Mouse (Mus musculus): ENCODE data around the gene Efcab9.

The Efcab9 gene

GRCm38 (mm10) chr11:32531871-32532764 lies at the start of gene Efcab9:
TSS of gene Efcab9 (minus strand) at chr11:32532081.
- DNase-seq (ENCODE audit: low spot score): no peak

GRCm38 (mm10) chr11:32581031-32581430 lies 49.1 kb upstream of the Efcab9 start:
- DNase-seq (ENCODE audit: low spot score): no peak

DNA sequence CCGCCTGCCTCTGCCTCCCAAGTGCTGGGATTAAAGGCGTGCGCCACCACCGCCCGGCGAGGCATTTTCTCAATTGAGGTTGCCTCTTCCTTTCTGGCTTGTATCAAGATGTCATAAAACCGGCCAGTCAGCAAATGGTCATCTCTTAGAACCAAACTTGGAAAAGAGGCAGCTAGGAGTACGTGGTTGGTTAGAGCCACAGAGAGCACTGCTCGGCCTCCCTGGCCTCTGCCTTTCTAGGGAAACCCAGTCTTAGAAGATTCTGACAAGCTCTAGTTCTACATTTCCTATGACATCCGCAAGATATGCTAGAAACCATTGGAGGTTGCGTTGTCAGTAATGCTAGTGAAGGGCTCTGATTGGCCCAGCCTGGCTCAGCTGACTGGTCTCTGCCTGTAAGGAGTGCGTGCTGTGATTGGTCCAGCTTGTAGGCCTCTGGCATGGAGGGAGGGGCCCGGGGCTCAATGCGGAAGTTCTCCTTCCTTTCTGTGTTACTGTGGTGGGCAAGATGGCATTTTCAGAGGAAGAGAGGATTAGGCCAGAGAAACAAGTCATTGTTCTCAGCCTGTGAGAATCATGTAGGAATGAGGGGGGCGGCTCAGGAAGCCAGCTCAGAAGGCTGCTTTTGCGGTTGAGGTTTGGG lies 48.5 kb upstream of the Efcab9 start:
- peak; percentile 36 for DNase-seq (ENCODE audit: low spot score)

DNA sequence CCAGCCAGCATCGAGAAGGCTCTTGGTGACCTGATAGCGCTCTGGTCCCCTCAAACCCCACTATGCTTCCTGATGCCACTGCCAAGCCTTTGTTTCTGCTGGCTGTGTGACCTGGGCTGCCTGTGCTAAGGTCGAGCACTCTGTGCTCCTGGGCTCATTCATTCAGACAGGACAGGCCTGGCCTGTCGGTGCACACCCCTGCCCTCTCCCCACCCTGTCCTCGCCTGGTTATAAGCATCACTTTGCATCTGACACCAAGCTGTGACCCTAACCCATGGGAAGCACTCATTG lies 44.8 kb upstream of the Efcab9 start:
- DNase-seq (ENCODE audit: low spot score): no peak

DNA sequence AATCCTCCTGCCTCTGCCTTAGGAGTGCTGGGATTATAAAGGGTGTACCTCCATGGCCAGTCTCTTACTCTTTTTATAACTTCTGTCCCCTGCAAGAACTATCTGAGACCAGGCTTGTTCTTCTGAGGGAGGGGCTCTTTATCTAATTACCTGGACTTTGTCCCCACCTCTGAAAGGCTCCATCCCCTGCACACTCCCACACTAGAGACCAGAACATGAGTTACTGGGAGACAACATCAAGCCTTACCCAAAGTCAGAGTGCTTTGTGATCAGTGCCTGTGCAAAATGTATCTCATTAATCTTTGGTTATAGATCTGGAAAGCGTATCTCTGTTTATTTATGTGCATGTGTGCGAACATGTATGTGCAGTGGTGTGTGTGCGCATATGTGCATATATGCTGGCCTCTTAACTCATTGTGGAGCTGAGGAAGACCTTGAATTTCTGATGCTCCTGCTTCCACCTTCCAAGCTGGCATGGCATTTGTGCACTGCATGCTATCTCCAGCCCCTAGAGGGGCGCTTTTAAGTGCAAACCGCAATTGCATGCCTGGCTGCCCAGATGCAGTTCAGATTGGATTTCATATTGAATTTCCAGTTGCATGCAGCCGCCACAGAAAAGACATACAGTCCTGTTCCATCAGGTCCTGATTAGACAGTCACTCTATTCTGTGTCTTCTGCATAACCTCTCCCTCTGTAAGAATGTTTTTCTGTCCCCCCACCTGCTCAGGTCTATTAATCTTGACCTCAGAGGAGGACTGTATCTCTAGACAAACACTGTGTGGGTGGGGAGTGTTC lies 44.3 kb upstream of the Efcab9 start:
- DNase-seq (ENCODE audit: low spot score): no peak

DNA sequence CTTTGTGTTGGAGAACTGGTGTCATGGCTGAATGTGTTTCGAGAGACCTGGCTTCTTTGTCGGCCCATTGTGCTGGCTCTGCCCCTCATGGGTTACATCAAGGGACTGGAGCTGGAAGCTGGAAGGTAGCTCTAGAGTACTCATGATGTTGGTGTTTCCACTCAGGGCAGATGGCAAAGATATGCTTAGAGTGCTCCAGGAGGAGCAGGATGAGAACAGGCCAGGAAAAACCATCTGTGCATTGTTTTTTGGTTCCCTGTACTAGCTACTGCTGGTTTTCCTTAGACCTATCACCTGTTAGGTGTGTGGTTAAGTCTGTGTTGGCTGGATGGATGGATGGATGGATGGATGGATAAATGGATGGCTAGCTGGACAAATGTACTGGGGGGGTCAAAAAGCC lies 41.8 kb upstream of the Efcab9 start:
- no peak for DNase-seq (ENCODE audit: low spot score)

DNA sequence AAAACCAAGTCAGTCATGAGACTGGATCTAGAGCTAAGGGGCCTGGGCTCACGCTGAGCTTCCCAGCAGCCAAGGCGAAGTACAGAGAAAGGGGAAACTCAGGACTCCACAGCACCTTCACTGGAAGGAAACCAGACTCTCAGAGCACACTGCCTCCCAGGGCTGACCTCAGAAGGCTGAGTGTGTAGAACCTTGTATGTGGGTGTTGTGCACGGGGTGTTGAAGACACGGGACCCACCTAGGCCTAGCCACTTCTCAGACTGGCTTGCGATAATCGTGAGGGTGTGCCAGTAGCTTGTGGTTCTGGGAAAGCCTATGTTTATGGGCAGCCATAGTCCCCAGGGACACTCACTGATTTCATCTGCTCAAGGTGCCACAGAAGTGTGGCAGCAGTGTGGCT lies 39.2 kb upstream of the Efcab9 start:
- DNase-seq (ENCODE audit: low spot score): no peak

- DNase-seq (ENCODE audit: low spot score): no peak
Observed at GRCm38 (mm10) chr11:32568637-32569293, 36.9 kb upstream of the Efcab9 start.

GRCm38 (mm10) chr11:32568060-32568459 lies 36.2 kb upstream of the Efcab9 start:
- DNase-seq (ENCODE audit: low spot score): no peak

- no peak for DNase-seq (ENCODE audit: low spot score)
Observed at GRCm38 (mm10) chr11:32567000-32567855, 35.3 kb upstream of the Efcab9 start.

- DNase-seq (ENCODE audit: low spot score): no peak
Observed at GRCm38 (mm10) chr11:32566184-32566583, 34.3 kb upstream of the Efcab9 start.

- DNase-seq (ENCODE audit: low spot score): no peak
Observed at GRCm38 (mm10) chr11:32565088-32565487, 33.2 kb upstream of the Efcab9 start.

DNA sequence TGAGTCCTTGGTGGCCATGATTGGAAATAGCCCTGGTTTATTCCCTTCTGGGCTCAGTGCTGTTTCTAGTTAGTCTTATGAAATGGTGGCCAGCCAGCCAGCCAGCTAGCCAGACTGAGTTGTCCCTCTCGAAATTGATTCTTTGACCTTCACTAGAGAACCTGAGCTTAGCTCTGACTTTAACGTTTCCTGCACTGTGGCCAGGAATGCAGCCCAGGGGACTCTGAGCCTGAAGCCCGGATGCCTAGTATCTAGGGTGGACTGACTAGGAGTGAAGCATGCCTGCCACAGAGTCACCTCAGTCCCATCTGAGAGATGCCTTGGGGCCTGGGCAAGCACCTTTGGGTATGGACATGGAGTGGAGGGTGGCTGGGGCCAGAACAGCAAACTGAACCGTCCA lies 32.7 kb upstream of the Efcab9 start:
- no peak for DNase-seq (ENCODE audit: low spot score)

DNA sequence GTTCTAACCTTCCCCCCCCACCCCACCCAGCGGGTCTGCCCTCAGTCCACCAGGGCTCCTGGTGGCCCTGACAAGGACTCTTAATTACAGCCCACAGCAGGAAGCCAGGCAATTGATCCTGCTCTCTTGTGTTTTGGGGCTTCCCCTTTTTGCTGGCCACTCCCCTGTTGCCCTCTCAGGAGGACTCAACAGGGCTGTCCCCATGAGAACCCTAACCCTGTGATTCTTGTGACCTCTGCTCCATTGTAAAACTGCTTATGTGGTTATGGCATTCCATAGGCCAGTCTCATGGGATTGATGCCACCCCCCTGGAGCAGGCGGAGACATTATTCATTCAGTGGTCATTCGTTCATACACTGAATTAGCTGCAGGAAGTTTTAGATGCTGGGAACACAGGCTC lies 31.8 kb upstream of the Efcab9 start:
- DNase-seq (ENCODE audit: low spot score): no peak

- no peak for DNase-seq (ENCODE audit: low spot score)
Observed at GRCm38 (mm10) chr11:32562706-32563105, 30.8 kb upstream of the Efcab9 start.

GRCm38 (mm10) chr11:32561465-32562355 lies 29.8 kb upstream of the Efcab9 start:
- DNase-seq (ENCODE audit: low spot score): no peak

DNA sequence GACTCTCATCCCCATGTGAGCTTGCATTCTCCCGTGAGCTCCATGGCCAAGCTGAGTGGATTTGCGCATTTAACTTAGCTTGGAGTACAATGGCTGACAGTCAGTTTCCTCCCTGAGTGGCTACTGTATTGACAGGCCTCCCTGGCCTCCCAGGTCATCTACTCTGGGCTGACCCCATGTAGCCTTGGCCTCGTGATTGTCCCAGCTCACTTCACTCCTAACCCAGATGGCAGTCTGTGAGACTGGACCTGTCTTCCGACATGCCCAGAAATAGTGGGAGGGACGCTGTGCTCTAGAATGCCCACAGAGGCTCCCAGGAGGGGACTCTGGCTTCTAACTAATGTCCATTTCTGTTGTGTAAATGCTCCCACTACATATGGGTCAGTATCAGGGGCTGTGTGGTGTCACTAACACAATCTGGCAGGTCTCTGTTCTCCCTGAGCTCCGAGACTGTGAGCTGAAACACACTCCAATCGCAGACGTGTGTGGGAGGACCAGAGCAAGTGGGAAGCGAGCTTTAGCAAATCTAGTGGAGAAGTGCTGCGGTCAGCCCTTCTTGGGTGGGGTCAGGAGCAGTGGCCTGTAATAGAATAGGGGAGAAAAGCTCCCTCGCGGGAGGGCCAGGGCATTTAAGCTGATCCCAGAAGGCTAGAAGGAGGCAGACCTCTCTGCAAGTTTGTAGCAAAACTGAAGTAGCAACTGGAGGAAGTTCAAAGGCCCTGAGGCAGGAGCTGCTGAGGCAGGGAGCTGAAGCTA lies 28.3 kb upstream of the Efcab9 start:
- DNase-seq (ENCODE audit: low spot score): no peak

- no peak for DNase-seq (ENCODE audit: low spot score)
Observed at GRCm38 (mm10) chr11:32558677-32559076, 26.8 kb upstream of the Efcab9 start.

DNA sequence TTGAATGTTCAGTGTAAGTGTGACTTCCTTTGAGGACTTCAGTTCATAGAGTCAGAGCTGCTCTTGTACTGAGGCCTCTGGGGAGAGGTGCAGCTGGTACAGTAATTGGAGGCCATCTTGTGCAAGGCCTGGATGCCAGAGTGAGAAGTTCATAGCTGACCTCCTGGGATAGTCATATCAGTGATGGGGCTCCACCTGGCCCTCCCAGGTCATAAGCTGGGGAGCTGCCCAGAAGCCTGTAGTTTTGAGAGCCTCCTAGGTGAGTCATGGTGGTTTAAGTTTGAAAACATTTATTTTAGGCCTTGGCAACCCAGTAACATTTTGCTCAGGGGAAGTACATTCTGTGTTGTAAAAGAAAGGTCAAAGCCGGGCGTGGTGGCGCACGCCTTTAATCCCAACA lies 26.1 kb upstream of the Efcab9 start:
- DNase-seq (ENCODE audit: low spot score): no peak

Data from c-Kit-positive CD71-positive TER-119-positive erythroid progenitor cells, embryonic 14.5 days (primary cell).